Mouse (Mus musculus): Measurements from ENCODE around the gene Kank1. TPM values are rescaled to one million over a fixed set of nuclear protein-coding genes. Genes with fewer than 3 reads are reported as not detected.
"Not testable (repeated sequence)": the region's sequence is repeated elsewhere in the genome, so short reads cannot be mapped to it uniquely, and the experiment has no call there.

The Kank1 gene
- polyA plus RNA-seq, 1 experiment from 2014 or later = 18.8 TPM

- no peaks in the 10 kb centered on the region for H3K36me3 ChIP-seq
- no peak overlapping the region for H3K4me2 ChIP-seq (replicated peaks)
- H3K27me3 ChIP-seq (replicated peaks) = no peaks in the 10 kb centered on the region
- no peak overlapping the region for H3K9ac ChIP-seq
- H3K4me3 ChIP-seq (replicated peaks) = no peak overlapping the region
- ATAC-seq = no peak
- H3K4me1 ChIP-seq (replicated peaks) = peaks cover 3% of the 10 kb centered on the region; the same call in 1 of the 2 replicates
- H3K9me3 ChIP-seq = no peaks in the 10 kb centered on the region
- H3K27ac ChIP-seq = no peak overlapping the region
- 65% methylated on average over 6 of the region's 6 CpGs for WGBS
Observed at GRCm38 (mm10) chr19:25439807-25440206, 203.0 kb downstream of the Kank1 start.

- Histone ChIP-seq H3K9ac (no peak overlapping the region), H3K9me3 (no peaks in the 10 kb centered on the region), H3K4me2 (replicated peaks) (no peak overlapping the region), H3K36me3 (no peaks in the 10 kb centered on the region), H3K27me3 (replicated peaks) (no peaks in the 10 kb centered on the region), H3K4me1 (replicated peaks) (peaks cover 3% of the 10 kb centered on the region; the same call in 1 of the 2 replicates), H3K4me3 (replicated peaks) (no peak overlapping the region), H3K27ac (no peak overlapping the region)
- ATAC-seq = no peak
- WGBS = 58% methylated on average over 4 of the region's 4 CpGs
Observed at GRCm38 (mm10) chr19:25440736-25441135, 204.0 kb downstream of the Kank1 start.

- Histone ChIP-seq H3K4me1 (replicated peaks) (no peaks in the 10 kb centered on the region), H3K4me3 (replicated peaks) (no peak overlapping the region), H3K27me3 (replicated peaks) (no peaks in the 10 kb centered on the region; the same call in 1 of the 2 replicates), H3K9ac (no peak overlapping the region), H3K9me3 (no peaks in the 10 kb centered on the region), H3K36me3 (no peaks in the 10 kb centered on the region), H3K4me2 (replicated peaks) (no peak overlapping the region), H3K27ac (no peak overlapping the region)
- WGBS = 22% methylated on average over 7 of the region's 7 CpGs
- no peak for ATAC-seq
Observed at GRCm38 (mm10) chr19:25445054-25445453, 208.3 kb downstream of the Kank1 start.

GRCm38 (mm10) chr19:25445842-25446241 is 209.1 kb downstream of the Kank1 start:
- no peak overlapping the region for H3K4me2 ChIP-seq (replicated peaks)
- H3K27ac ChIP-seq = no peak overlapping the region
- ATAC-seq = no peak
- no peaks in the 10 kb centered on the region; the same call in 1 of the 2 replicates for H3K27me3 ChIP-seq (replicated peaks)
- H3K36me3 ChIP-seq = no peaks in the 10 kb centered on the region
- 56% methylated on average over 8 of the region's 8 CpGs for WGBS
- H3K9me3 ChIP-seq = no peaks in the 10 kb centered on the region
- no peaks in the 10 kb centered on the region for H3K4me1 ChIP-seq (replicated peaks)
- no peak overlapping the region for H3K9ac ChIP-seq
- H3K4me3 ChIP-seq (replicated peaks) = no peak overlapping the region

DNA sequence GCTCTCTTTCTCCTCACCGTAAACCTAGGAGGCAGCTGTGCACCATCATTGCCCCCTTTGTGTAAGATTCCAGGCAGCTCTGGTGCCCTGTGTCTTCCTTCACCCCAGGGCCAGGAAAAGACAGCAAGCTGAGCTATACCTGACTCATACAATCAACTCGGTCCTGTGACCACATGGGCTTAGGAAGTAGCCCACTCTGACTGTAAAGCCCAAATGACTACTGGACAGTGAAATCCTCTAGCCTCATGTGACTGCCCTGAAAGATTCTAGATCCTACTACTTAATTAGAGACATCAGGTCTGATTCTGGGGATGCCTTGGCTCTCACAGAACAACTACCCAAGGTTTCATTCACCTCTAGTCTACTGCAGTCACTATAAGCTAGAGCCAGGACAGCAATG is 209.9 kb downstream of the Kank1 start:
- ATAC-seq = no peak
- no peaks in the 10 kb centered on the region for H3K4me1 ChIP-seq (replicated peaks)
- no peak overlapping the region for H3K4me3 ChIP-seq (replicated peaks)
- H3K36me3 ChIP-seq = no peaks in the 10 kb centered on the region
- H3K9ac ChIP-seq = no peak overlapping the region
- H3K9me3 ChIP-seq = no peaks in the 10 kb centered on the region
- no peak overlapping the region for H3K4me2 ChIP-seq (replicated peaks)
- 69% methylated on average over 2 of the region's 2 CpGs for WGBS
- H3K27me3 ChIP-seq (replicated peaks) = no peaks in the 10 kb centered on the region; the same call in 1 of the 2 replicates
- no peak overlapping the region for H3K27ac ChIP-seq

- Histone ChIP-seq H3K27ac (no peak overlapping the region), H3K4me3 (replicated peaks) (no peak overlapping the region), H3K9me3 (no peaks in the 10 kb centered on the region), H3K4me2 (replicated peaks) (no peak overlapping the region), H3K4me1 (replicated peaks) (no peaks in the 10 kb centered on the region), H3K27me3 (replicated peaks) (no peaks in the 10 kb centered on the region; the same call in 1 of the 2 replicates), H3K9ac (no peak overlapping the region), H3K36me3 (no peaks in the 10 kb centered on the region)
- no peak for ATAC-seq
- WGBS = 52% methylated on average over 5 of the region's 5 CpGs
Observed at GRCm38 (mm10) chr19:25447373-25447772, 210.6 kb downstream of the Kank1 start.

DNA sequence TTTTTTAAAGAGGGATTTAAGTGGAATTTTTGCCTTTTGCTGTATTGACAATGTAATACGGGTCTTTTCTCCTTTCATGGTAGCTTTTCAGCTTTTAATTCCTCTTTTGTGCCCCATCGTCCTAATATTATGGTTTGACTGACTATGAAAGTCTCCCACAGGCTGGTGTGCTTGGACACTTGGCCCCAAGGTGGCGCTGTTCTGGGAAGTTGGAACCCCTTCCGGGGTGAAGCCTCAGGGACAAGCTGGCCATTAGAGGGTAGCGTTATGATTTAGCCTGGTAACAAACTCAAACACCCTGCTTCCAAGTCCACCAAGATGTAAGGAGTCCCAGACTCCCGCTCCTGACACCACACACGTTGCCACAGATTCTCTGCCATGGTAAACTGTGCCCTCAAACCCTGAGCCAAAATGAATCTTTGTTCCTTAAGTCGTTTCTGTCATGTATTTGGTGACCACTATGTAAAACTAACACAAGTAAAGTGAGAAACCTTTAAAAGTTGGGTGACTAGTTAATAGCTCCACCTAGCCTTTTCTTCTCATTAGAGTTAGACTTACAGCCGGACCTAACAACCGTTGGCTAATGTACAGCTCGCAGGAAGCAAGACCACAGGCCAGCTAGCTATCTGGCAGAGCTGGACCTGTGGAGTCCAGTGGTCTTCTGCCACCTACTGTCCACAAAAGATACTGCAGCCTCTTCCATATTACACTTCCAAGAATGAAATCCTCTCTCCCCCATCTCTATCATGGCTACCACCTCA is 214.3 kb downstream of the Kank1 start:
- 50% methylated on average over 11 of the region's 11 CpGs for WGBS
- Histone ChIP-seq H3K27me3 (replicated peaks) (no peaks in the 10 kb centered on the region), H3K4me1 (replicated peaks) (no peaks in the 10 kb centered on the region), H3K4me3 (replicated peaks) (no peak overlapping the region), H3K9me3 (no peaks in the 10 kb centered on the region), H3K9ac (no peak overlapping the region), H3K36me3 (no peaks in the 10 kb centered on the region), H3K27ac (no peak overlapping the region), H3K4me2 (replicated peaks) (no peak overlapping the region)
- no peak; the same call in 1 of the 2 replicates for ATAC-seq

GRCm38 (mm10) chr19:25453146-25453545 is 216.4 kb downstream of the Kank1 start:
- H3K9ac ChIP-seq = no peak overlapping the region
- H3K36me3 ChIP-seq = no peaks in the 10 kb centered on the region
- no peaks in the 10 kb centered on the region for H3K9me3 ChIP-seq
- no peak for ATAC-seq
- H3K27me3 ChIP-seq (replicated peaks) = no peaks in the 10 kb centered on the region
- H3K4me1 ChIP-seq (replicated peaks) = no peaks in the 10 kb centered on the region
- H3K4me2 ChIP-seq (replicated peaks) = no peak overlapping the region
- no peak overlapping the region for H3K4me3 ChIP-seq (replicated peaks)
- 80% methylated on average over 5 of the region's 5 CpGs for WGBS
- H3K27ac ChIP-seq = no peak overlapping the region

DNA sequence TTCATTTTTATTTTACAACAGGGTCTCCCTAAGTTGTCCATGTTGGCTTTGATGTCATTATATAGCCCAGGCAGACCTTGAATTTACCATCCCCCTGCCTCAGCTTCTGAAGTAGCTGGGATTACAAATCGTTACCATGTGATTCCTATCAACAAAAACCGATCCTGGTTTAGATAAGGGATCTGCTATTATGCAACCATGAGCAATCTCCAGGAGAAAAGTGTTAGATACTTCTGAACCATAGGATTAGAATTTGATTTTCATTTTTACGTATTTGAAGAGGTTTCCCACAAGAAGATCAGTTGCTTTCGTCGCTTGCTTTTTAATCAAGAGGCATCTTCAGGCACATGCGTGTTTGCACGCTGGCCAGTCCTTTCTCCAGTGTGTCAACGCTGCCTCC is 224.0 kb downstream of the Kank1 start:
- no peak overlapping the region for H3K4me3 ChIP-seq (replicated peaks)
- H3K4me2 ChIP-seq (replicated peaks) = no peak overlapping the region
- 84% methylated on average over 8 of the region's 8 CpGs for WGBS
- no peak overlapping the region for H3K9ac ChIP-seq
- no peak for ATAC-seq
- H3K36me3 ChIP-seq = no peaks in the 10 kb centered on the region
- no peaks in the 10 kb centered on the region for H3K27me3 ChIP-seq (replicated peaks)
- no peaks in the 10 kb centered on the region for H3K9me3 ChIP-seq
- no peaks in the 10 kb centered on the region for H3K4me1 ChIP-seq (replicated peaks)
- H3K27ac ChIP-seq = no peak overlapping the region

DNA sequence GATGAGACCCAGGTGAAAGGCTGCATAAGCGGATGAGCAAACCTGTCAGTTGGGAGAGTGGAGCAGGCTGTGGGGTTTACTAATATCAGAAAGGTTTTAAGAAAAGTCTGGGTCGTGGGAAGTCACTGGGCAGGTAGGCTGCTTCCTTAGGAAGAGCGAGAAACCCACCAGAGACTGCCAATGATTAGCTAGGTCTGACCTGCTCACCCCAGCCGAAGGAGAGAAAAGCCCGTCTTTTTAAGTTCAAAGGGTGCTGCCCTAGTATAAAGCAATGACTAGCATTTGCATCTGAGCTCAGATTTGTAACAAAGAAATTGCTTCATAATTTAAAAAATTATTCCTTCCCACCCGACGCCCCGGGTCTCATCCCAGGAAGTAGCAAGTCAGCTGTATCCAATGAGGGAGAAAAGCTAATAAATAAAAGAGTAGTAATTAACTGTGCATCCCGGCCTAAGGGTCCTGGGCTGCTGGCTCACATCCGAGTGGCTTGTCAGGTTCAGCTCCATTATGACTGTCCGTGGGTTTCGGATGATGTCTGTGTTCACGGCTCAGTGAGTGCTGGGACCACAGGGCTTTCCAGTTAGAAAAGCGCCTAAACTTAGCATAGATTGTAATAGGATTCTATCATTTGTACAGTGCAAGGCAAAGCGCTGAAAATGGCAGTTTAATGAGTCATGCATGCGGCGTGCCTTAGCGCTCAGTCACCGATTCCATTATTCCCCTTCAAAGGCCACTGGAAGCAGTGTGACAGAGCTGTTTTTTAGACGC is 225.0 kb downstream of the Kank1 start:
- no peak overlapping the region for H3K4me2 ChIP-seq (replicated peaks)
- H3K4me1 ChIP-seq (replicated peaks) = no peaks in the 10 kb centered on the region
- H3K27ac ChIP-seq = no peak overlapping the region
- no peaks in the 10 kb centered on the region for H3K9me3 ChIP-seq
- no peak overlapping the region for H3K4me3 ChIP-seq (replicated peaks)
- no peak for ATAC-seq
- no peaks in the 10 kb centered on the region for H3K27me3 ChIP-seq (replicated peaks)
- WGBS = 77% methylated on average over 20 of the region's 20 CpGs
- no peaks in the 10 kb centered on the region for H3K36me3 ChIP-seq
- no peak overlapping the region for H3K9ac ChIP-seq

- not testable (repeated sequence) for H3K4me3 ChIP-seq (replicated peaks); H3K4me1 ChIP-seq (replicated peaks); H3K27me3 ChIP-seq (replicated peaks); H3K9me3 ChIP-seq; H3K9ac ChIP-seq; H3K4me2 ChIP-seq (replicated peaks); H3K27ac ChIP-seq; H3K36me3 ChIP-seq; ATAC-seq
- 64% methylated on average over 4 of the region's 4 CpGs for WGBS
Observed at GRCm38 (mm10) chr19:25475806-25476205, 239.0 kb downstream of the Kank1 start.

- Histone ChIP-seq H3K9ac (no peak overlapping the region), H3K9me3 (no peaks in the 10 kb centered on the region), H3K4me2 (replicated peaks) (no peak overlapping the region), H3K27me3 (replicated peaks) (no peaks in the 10 kb centered on the region), H3K27ac (no peak overlapping the region), H3K36me3 (no peaks in the 10 kb centered on the region), H3K4me3 (replicated peaks) (no peak overlapping the region), H3K4me1 (replicated peaks) (no peaks in the 10 kb centered on the region)
- WGBS = 86% methylated on average over 5 of the region's 5 CpGs
- no peak for ATAC-seq
Observed at GRCm38 (mm10) chr19:25479152-25479669, 242.4 kb downstream of the Kank1 start.
